Mouse (Mus musculus): ENCODE data around the gene Elk4.

DNA sequence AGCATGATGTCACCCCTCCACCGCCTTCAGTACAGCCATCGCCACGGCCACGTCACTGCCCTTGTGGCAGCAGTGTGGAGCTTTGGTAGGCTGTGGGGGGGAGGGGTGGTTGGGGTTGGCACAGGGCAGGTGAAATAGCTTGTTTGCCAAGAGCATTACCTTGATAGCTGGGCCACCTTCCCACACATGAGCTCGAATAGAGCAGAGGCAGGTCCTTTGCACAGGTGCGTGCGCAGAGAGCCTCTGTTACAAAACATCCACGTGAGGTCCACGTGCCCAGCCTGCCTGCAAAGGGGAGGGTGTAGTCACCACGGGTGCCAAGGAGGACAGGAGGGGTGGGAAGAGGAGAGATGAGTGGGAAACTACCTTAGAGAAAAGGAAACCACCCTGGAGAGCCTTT is 68.2 kb downstream of the Elk4 start:
- TF ChIP-seq CTCF (IDR thresholded peaks at IDR 0.05; ENCODE audit: borderline replicate concordance, insufficient read depth, low read depth, low read length): no peak
- no peak for TF ChIP-seq POLR2A (IDR thresholded peaks at IDR 0.05; ENCODE audit: borderline replicate concordance, insufficient read depth, low read length)

Measured in cerebellum, adult 2 months (tissue).